Mouse (Mus musculus) G1E (cell line): Measurements from ENCODE around the gene Nelfa.

Experiments used
- CTCF ChIP-seq: IDR thresholded peaks from 2 replicates; pipeline ENCODE4 v1.5.1; 2012; ENCODE audit warnings: low read depth, low read length, inconsistent platforms, mixed read lengths
- GATA1 ChIP-seq: IDR thresholded peaks from 2 replicates; pipeline ENCODE4 v1.6.1; 2012; ENCODE audit warnings: borderline replicate concordance, low read length, inconsistent platforms, mixed read lengths
- GATA2 ChIP-seq: IDR thresholded peaks from 2 replicates; pipeline ENCODE4 v1.6.1; 2012; ENCODE audit warnings: low read depth, low read length, inconsistent platforms, borderline replicate concordance
- POLR2AphosphoS5 ChIP-seq: IDR thresholded peaks from 2 replicates; pipeline ENCODE4 v1.6.1; 2012; ENCODE audit warnings: low read depth, low read length, inconsistent platforms; ENCODE audit not compliant: insufficient replicate concordance
- TAL1 ChIP-seq: conservative IDR thresholded peaks from 2 replicates; pipeline ENCODE4 v1.6.1; 2012; ENCODE audit warnings: low read depth, low read length, inconsistent platforms, mixed read lengths

DNA sequence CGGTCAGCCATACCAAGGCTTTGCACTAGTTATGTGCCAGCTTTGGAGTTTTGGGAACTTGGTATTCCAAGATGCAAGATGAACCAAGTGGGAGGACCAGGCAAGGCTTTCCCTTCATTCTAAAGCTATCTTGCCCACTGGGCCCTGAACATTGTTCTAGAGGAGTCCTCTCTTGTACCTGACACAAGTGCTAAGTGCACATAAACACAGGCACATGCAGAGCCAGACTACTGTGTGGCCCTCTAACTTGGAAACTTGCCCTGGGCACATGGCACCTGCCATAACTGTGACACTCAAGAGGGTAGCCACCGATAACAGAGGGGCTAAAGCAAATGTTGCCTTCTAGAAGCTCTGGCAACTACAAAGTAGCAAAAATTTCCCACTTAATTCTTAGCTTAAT, 33.5 kb downstream of the Nelfa start:
- TF ChIP-seq CTCF (no peak), GATA2 (no peak), POLR2AphosphoS5 (no peak), GATA1 (no peak), TAL1 (no peak)
